Mouse (Mus musculus): Measurements from ENCODE around the gene Srpk2. TPM values are rescaled to one million over a fixed set of nuclear protein-coding genes. Genes with fewer than 3 reads are reported as not detected.

Gene Srpk2
- polyA plus RNA-seq, 1 experiment from 2014 or later, result 36.2 TPM

GRCm38 (mm10) chr5:23631490-23631889, 52.9 kb downstream of the Srpk2 start:
- Histone ChIP-seq H3K4me3 (replicated peaks; ENCODE audit: low read length) (no peak overlapping the region), H3K4me1 (ENCODE audit: control insufficient read depth, insufficient read depth, low read length) (peaks cover 9% of the 10 kb centered on the region; the same call in 1 of the 2 replicates), H3K9me3 (replicated peaks; ENCODE audit: control insufficient read depth, low read length) (no peaks in the 10 kb centered on the region), H3K9ac (ENCODE audit: low read length) (no peak overlapping the region), H3K27ac (ENCODE audit: low read length) (no peak overlapping the region), H3K27me3 (ENCODE audit: control insufficient read depth, insufficient read depth, low read length) (no peaks in the 10 kb centered on the region), H3K36me3 (ENCODE audit: control insufficient read depth, insufficient read depth, low read length) (no peaks in the 10 kb centered on the region), H3K4me2 (ENCODE audit: low read depth, low read length) (no peak overlapping the region)
- ATAC-seq (ENCODE audit: insufficient read depth, low FRiP score), result no peak
- 25% methylated on average over 1 of the region's 1 CpGs for WGBS

GRCm38 (mm10) chr5:23627221-23627620, 57.2 kb downstream of the Srpk2 start:
- H3K36me3 ChIP-seq (ENCODE audit: control insufficient read depth, insufficient read depth, low read length), result no peaks in the 10 kb centered on the region
- peaks cover 9% of the 10 kb centered on the region; the same call in 1 of the 2 replicates for H3K4me1 ChIP-seq (ENCODE audit: control insufficient read depth, insufficient read depth, low read length)
- no peaks in the 10 kb centered on the region for H3K9me3 ChIP-seq (replicated peaks; ENCODE audit: control insufficient read depth, low read length)
- no peak overlapping the region for H3K4me3 ChIP-seq (replicated peaks; ENCODE audit: low read length)
- no peak overlapping the region for H3K9ac ChIP-seq (ENCODE audit: low read length)
- no peak for ATAC-seq (ENCODE audit: insufficient read depth, low FRiP score)
- WGBS, result 62% methylated on average over 5 of the region's 5 CpGs
- no peaks in the 10 kb centered on the region for H3K27me3 ChIP-seq (ENCODE audit: control insufficient read depth, insufficient read depth, low read length)
- H3K27ac ChIP-seq (ENCODE audit: low read length), result no peak overlapping the region
- H3K4me2 ChIP-seq (ENCODE audit: low read depth, low read length), result no peak overlapping the region

GRCm38 (mm10) chr5:23626173-23626572, 58.2 kb downstream of the Srpk2 start:
- no peak overlapping the region for H3K27ac ChIP-seq (ENCODE audit: low read length)
- no peak for ATAC-seq (ENCODE audit: insufficient read depth, low FRiP score)

DNA sequence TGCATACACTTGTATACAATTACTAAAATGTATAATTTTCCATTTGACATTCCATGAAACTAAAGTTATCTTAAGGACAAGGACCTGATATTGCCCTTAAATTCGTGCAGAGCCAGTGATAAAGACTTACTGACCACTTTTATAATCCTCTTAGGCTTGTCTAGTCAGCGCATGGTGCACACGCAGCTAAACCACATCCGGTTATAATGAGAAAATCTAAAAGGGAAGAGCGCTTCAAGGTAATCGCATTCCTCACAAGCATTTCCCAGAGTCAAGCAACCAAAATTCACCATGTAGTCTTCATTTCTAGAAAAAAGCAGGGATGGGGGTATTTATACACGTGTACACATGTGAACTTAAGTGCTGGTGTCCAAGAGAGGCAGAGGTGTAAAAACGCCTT, 63.8 kb downstream of the Srpk2 start:
- H3K36me3 ChIP-seq (ENCODE audit: control insufficient read depth, insufficient read depth, low read length), result no peaks in the 10 kb centered on the region
- no peak overlapping the region for H3K4me2 ChIP-seq (ENCODE audit: low read depth, low read length)
- H3K4me1 ChIP-seq (ENCODE audit: control insufficient read depth, insufficient read depth, low read length), result no peaks in the 10 kb centered on the region
- ATAC-seq (ENCODE audit: insufficient read depth, low FRiP score), result no peak
- H3K4me3 ChIP-seq (replicated peaks; ENCODE audit: low read length), result no peak overlapping the region
- H3K27ac ChIP-seq (ENCODE audit: low read length), result no peak overlapping the region
- no peak overlapping the region for H3K9ac ChIP-seq (ENCODE audit: low read length)
- no peaks in the 10 kb centered on the region for H3K27me3 ChIP-seq (ENCODE audit: control insufficient read depth, insufficient read depth, low read length)
- 86% methylated on average over 8 of the region's 8 CpGs for WGBS
- no peaks in the 10 kb centered on the region for H3K9me3 ChIP-seq (replicated peaks; ENCODE audit: control insufficient read depth, low read length)

More at GRCm38 (mm10) chr5:23626173-23626572, 58.2 kb downstream of the Srpk2 start:
- Histone ChIP-seq H3K36me3 (ENCODE audit: control insufficient read depth, insufficient read depth, low read length) (no peaks in the 10 kb centered on the region), H3K4me3 (replicated peaks; ENCODE audit: low read length) (no peak overlapping the region), H3K4me2 (ENCODE audit: low read depth, low read length) (no peak overlapping the region), H3K4me1 (ENCODE audit: control insufficient read depth, insufficient read depth, low read length) (peaks cover 7% of the 10 kb centered on the region; the same call in 1 of the 2 replicates), H3K9me3 (replicated peaks; ENCODE audit: control insufficient read depth, low read length) (no peaks in the 10 kb centered on the region), H3K9ac (ENCODE audit: low read length) (no peak overlapping the region), H3K27me3 (ENCODE audit: control insufficient read depth, insufficient read depth, low read length) (no peaks in the 10 kb centered on the region)
- WGBS, result 88% methylated on average over 2 of the region's 2 CpGs

DNA sequence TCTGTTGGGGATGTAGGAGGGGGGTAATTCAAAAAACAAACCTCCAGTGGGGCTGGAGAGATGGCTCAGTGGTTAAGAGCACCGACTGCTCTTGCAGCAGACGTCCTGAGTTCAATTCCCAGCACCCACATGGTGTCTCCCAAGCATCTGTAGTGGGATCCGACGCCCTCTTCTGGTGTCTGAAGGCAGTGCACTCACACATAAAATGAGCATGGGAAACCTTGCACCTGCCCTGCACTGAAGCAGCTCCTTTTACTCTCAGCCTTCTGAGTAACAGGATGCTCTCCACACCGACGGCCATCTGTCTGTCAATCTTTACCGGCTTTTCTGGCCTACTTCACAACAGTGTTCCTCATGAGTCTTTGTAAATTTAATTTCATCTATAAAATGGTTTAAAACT, 65.8 kb downstream of the Srpk2 start:
- Histone ChIP-seq H3K9me3 (replicated peaks; ENCODE audit: control insufficient read depth, low read length) (no peaks in the 10 kb centered on the region), H3K9ac (ENCODE audit: low read length) (no peak overlapping the region), H3K27me3 (ENCODE audit: control insufficient read depth, insufficient read depth, low read length) (no peaks in the 10 kb centered on the region), H3K4me3 (replicated peaks; ENCODE audit: low read length) (no peak overlapping the region), H3K36me3 (ENCODE audit: control insufficient read depth, insufficient read depth, low read length) (no peaks in the 10 kb centered on the region), H3K27ac (ENCODE audit: low read length) (no peak overlapping the region), H3K4me1 (ENCODE audit: control insufficient read depth, insufficient read depth, low read length) (peaks cover 5% of the 10 kb centered on the region; the same call in 1 of the 2 replicates), H3K4me2 (ENCODE audit: low read depth, low read length) (no peak overlapping the region)
- ATAC-seq (ENCODE audit: insufficient read depth, low FRiP score), result no peak
- 93% methylated on average over 7 of the region's 7 CpGs for WGBS

DNA sequence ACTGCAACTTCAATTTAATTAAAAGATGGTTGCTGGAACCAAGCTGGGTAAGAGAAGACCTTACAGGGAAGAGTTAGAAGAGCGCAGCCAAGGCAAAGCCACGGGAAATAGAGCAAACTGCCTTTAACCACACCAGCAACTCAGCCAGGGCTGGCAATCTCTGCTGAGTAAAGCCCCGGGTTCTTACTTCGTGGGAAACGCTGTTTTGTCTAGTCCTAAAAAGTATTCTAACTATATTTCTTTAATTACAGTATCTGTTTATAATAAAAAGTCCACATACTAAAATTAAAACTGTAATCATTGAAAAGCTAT, 67.4 kb downstream of the Srpk2 start:
- H3K9me3 ChIP-seq (replicated peaks; ENCODE audit: control insufficient read depth, low read length), result no peaks in the 10 kb centered on the region
- H3K9ac ChIP-seq (ENCODE audit: low read length), result peak overlapping the region; percentile 77
- H3K27ac ChIP-seq (ENCODE audit: low read length), result peak overlapping the region; percentile 87
- peak overlapping the region; percentile 63 for H3K4me2 ChIP-seq (ENCODE audit: low read depth, low read length)
- peak overlapping the region; percentile 49 for H3K4me3 ChIP-seq (replicated peaks; ENCODE audit: low read length)
- 18% methylated on average over 5 of the region's 5 CpGs for WGBS
- H3K36me3 ChIP-seq (ENCODE audit: control insufficient read depth, insufficient read depth, low read length), result no peaks in the 10 kb centered on the region
- peaks cover 5% of the 10 kb centered on the region; the same call in 1 of the 2 replicates for H3K4me1 ChIP-seq (ENCODE audit: control insufficient read depth, insufficient read depth, low read length)
- no peaks in the 10 kb centered on the region for H3K27me3 ChIP-seq (ENCODE audit: control insufficient read depth, insufficient read depth, low read length)
- no peak for ATAC-seq (ENCODE audit: insufficient read depth, low FRiP score)

DNA sequence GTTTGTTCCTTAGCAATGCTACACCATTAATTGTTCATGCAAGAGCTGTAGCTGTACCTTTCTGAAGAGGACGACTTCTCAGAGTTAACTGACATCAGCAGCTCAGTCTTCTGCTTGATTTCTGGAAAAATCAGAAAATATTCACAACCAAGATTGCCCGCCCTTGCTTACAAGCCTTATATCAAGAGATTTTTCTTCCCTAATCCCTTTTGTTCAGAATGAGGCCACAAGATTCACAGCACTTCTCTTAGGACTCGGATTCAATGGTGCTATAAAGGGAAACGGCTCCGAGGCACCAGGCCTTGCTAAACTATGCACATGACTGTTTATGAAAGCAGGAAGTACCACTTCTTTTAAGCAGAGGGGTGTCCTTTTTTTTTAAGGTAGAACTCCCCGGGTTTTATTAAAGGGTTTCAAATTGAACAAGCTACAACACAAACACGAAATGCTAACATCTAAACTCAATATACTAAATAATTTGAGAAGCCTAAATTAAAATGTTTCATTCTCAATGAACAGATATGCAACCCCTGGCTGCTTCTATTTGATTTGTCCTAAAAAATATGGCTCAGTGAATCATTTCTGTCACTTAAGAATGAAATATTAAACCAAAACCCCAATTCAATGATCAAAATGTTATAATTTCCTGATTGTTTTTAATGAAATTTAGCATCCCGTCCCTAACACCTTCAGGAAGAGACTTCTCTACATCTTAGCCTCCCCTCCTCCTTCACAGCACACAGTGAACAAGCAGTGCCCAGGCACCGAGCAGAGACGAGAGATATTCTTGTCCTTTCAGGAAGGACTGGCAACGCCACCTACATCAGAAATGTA, 67.9 kb downstream of the Srpk2 start:
- peak; percentile 92 for ATAC-seq (ENCODE audit: insufficient read depth, low FRiP score)
- Histone ChIP-seq H3K27ac (ENCODE audit: low read length) (peak overlapping the region; percentile 92), H3K9ac (ENCODE audit: low read length) (peak overlapping the region; percentile 77), H3K4me2 (ENCODE audit: low read depth, low read length) (peak overlapping the region; percentile 63), H3K36me3 (ENCODE audit: control insufficient read depth, insufficient read depth, low read length) (no peaks in the 10 kb centered on the region), H3K4me1 (ENCODE audit: control insufficient read depth, insufficient read depth, low read length) (peaks cover 5% of the 10 kb centered on the region; the same call in 1 of the 2 replicates), H3K4me3 (replicated peaks; ENCODE audit: low read length) (peak overlapping the region; percentile 60), H3K27me3 (ENCODE audit: control insufficient read depth, insufficient read depth, low read length) (no peaks in the 10 kb centered on the region), H3K9me3 (replicated peaks; ENCODE audit: control insufficient read depth, low read length) (no peaks in the 10 kb centered on the region)
- WGBS, result 4% methylated on average over 11 of the region's 11 CpGs

- Histone ChIP-seq H3K9me3 (replicated peaks; ENCODE audit: control insufficient read depth, low read length) (no peaks in the 10 kb centered on the region), H3K4me1 (ENCODE audit: control insufficient read depth, insufficient read depth, low read length) (peaks cover 5% of the 10 kb centered on the region; the same call in 1 of the 2 replicates), H3K4me2 (ENCODE audit: low read depth, low read length) (peak overlapping the region; percentile 63), H3K4me3 (replicated peaks; ENCODE audit: low read length) (peak overlapping the region; percentile 60), H3K27ac (ENCODE audit: low read length) (peak overlapping the region; percentile 92), H3K36me3 (ENCODE audit: control insufficient read depth, insufficient read depth, low read length) (no peaks in the 10 kb centered on the region), H3K9ac (ENCODE audit: low read length) (peak overlapping the region; percentile 65), H3K27me3 (ENCODE audit: control insufficient read depth, insufficient read depth, low read length) (no peaks in the 10 kb centered on the region)
- 9% methylated on average over 5 of the region's 5 CpGs for WGBS
- peak; percentile 46; the same call in 1 of the 2 replicates for ATAC-seq (ENCODE audit: insufficient read depth, low FRiP score)
Measured at GRCm38 (mm10) chr5:23615586-23616269, 68.7 kb downstream of the Srpk2 start.

DNA sequence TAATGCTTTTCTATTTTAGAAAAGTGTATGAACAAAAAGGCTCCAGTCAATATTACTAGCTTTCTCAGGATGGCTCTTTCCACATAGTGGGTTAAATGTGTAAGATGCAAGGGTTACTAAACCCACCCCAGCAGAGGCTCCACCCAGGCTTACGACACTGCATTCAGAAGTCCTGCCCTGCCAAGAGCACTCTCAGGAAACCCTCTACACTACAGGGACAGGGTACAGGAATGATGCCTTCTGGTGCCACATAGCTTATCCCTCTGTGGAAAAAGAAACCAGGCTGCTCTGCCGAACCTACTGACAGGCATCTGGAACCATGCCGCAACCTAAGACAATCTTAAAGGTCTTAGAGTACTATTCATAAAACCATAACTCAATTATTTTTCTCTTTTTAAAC, 71.6 kb downstream of the Srpk2 start:
- Histone ChIP-seq H3K9me3 (replicated peaks; ENCODE audit: control insufficient read depth, low read length) (no peaks in the 10 kb centered on the region), H3K36me3 (ENCODE audit: control insufficient read depth, insufficient read depth, low read length) (peaks cover 2% of the 10 kb centered on the region; the same call in 1 of the 2 replicates), H3K27ac (ENCODE audit: low read length) (no peak overlapping the region), H3K9ac (ENCODE audit: low read length) (no peak overlapping the region), H3K4me2 (ENCODE audit: low read depth, low read length) (no peak overlapping the region), H3K4me1 (ENCODE audit: control insufficient read depth, insufficient read depth, low read length) (peaks cover 5% of the 10 kb centered on the region; the same call in 1 of the 2 replicates), H3K4me3 (replicated peaks; ENCODE audit: low read length) (no peak overlapping the region), H3K27me3 (ENCODE audit: control insufficient read depth, insufficient read depth, low read length) (no peaks in the 10 kb centered on the region)
- 81% methylated on average over 3 of the region's 3 CpGs for WGBS
- no peak for ATAC-seq (ENCODE audit: insufficient read depth, low FRiP score)

All from stomach, embryonic 16.5 days (tissue).